In the genomic region with DNA sequence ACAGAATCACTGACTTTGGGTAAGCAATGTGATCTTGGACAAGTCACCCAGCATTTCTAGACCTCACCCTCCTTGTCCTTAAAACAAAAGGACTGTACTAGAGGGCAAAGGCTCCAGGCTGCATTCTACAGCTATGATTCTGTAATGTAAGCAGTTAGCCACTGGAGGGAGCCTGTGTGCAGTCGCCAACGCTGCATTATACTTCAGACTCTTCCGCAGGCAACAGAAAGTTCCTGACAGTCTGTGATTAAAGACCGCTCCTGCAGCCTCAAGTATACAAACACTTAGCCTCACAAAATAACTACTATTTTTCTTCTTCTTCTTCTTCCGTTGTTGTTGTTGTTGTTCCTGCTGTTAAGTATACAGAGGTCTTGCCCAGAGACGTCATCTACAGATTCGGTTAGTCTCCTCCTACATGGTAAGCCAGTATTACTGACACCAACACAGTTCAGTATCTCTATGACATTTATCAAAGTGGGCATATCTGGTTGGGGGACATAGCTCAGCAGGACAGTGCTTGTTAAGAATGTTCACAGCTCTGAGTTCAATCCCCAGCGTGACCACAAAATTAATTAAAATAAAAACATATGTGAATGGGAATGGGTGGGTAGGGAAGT, we compare ENCODE assay signal across 8 mouse cellular contexts. TPM values are rescaled to one million over a fixed set of nuclear protein-coding genes. Genes with fewer than 3 reads are reported as not detected.
DNase-seq lines count a peak whose midpoint lies in the region; ATAC-seq and TF ChIP-seq lines count a peak whose summit lies in the region.

No protein-coding gene starts in this region.

- H3K9me3 ChIP-seq in forebrain, embryonic 14.5 days (replicated peaks; ENCODE audit: control insufficient read depth, low read length): no peaks in the 10 kb centered on the region
- H3K9me3 ChIP-seq in hindbrain, postnatal 0 days (ENCODE audit: low read length): no peaks in the 10 kb centered on the region
- no peaks in the 10 kb centered on the region for H3K9me3 ChIP-seq in limb, embryonic 14.5 days (ENCODE audit: control insufficient read depth, low read length)
- H3K9me3 ChIP-seq in midbrain, embryonic 15.5 days: no peaks in the 10 kb centered on the region

- no peak for TF ChIP-seq POLR2A in brain, embryonic 14.5 days (IDR thresholded peaks at IDR 0.05; ENCODE audit: borderline replicate concordance, extremely low read depth, insufficient read depth, insufficient read length, poor library complexity, severe bottlenecking)
- TF ChIP-seq POLR2A in limb, embryonic 14.5 days (IDR thresholded peaks at IDR 0.05; ENCODE audit: borderline replicate concordance, extremely low read depth, insufficient read depth, insufficient read length): no peak

- H3K4me1 ChIP-seq in forebrain, embryonic 14.5 days (ENCODE audit: control insufficient read depth, insufficient read depth, low read length): no peaks in the 10 kb centered on the region
- H3K4me1 ChIP-seq in hindbrain, postnatal 0 days (ENCODE audit: insufficient read depth, low read length): no peaks in the 10 kb centered on the region
- 0 out of 2 replicates have a peak, but pooled peaks cover 8% of the 10 kb centered on the region for H3K4me1 ChIP-seq in limb, embryonic 14.5 days (ENCODE audit: control insufficient read depth, insufficient read depth, low read length)
- peaks cover 9% of the 10 kb centered on the region for H3K4me1 ChIP-seq in midbrain, embryonic 15.5 days

- H3K36me3 ChIP-seq in forebrain, embryonic 14.5 days (ENCODE audit: control insufficient read depth, insufficient read depth, low read length): no peaks in the 10 kb centered on the region
- H3K36me3 ChIP-seq in hindbrain, postnatal 0 days (ENCODE audit: insufficient read depth, low read length): no peaks in the 10 kb centered on the region
- H3K36me3 ChIP-seq in limb, embryonic 14.5 days (ENCODE audit: control insufficient read depth, insufficient read depth, low read length): no peaks in the 10 kb centered on the region
- no peaks in the 10 kb centered on the region for H3K36me3 ChIP-seq in midbrain, embryonic 15.5 days (replicated peaks)

- no peaks in the 10 kb centered on the region for H3K27me3 ChIP-seq in forebrain, embryonic 14.5 days (replicated peaks; ENCODE audit: control insufficient read depth, insufficient read depth, low read length)
- no peaks in the 10 kb centered on the region for H3K27me3 ChIP-seq in hindbrain, postnatal 0 days (ENCODE audit: insufficient read depth, low read length)
- H3K27me3 ChIP-seq in limb, embryonic 14.5 days (ENCODE audit: control insufficient read depth, insufficient read depth, low read length): no peaks in the 10 kb centered on the region
- peaks cover 4% of the 10 kb centered on the region for H3K27me3 ChIP-seq in midbrain, embryonic 15.5 days (replicated peaks)

- TF ChIP-seq CTCF in brain, embryonic 14.5 days (IDR thresholded peaks at IDR 0.05; ENCODE audit: borderline replicate concordance, extremely low read depth, insufficient read depth, insufficient read length): peak; percentile 83
- peak; percentile 88 for TF ChIP-seq CTCF in hindbrain, postnatal 0 days (IDR thresholded peaks at IDR 0.05; ENCODE audit: low read depth)

- peak; percentile 68 for DNase-seq in right cerebral cortex, adult 18-20 months
- DNase-seq in right cerebral cortex, postnatal 36 days (ENCODE audit: low spot score in 2 of 2): no peak
- peak; percentile 81 for DNase-seq in brain, embryonic 14.5 days (ENCODE audit: low read depth)
- DNase-seq in forebrain, embryonic 14.5 days (ENCODE audit: low spot score): peak; percentile 82
- peak; percentile 88 for DNase-seq in hindbrain, postnatal 0 days (ENCODE audit: low spot score)
- DNase-seq in limb, embryonic 14.5 days (ENCODE audit: low spot score): peak; percentile 81
- DNase-seq in thymus, postnatal 10 days (ENCODE audit: low spot score in 2 of 2): peak; percentile 19 to 68

- ATAC-seq in forebrain, embryonic 14.5 days: peak; percentile 65
- peak; percentile 62 for ATAC-seq in hindbrain, postnatal 0 days
- ATAC-seq in limb, embryonic 14.5 days (ENCODE audit: low FRiP score, low read depth): peak; percentile 46
- peak; percentile 64 for ATAC-seq in midbrain, embryonic 15.5 days (replicated peaks)

- no peak overlapping the region for H3K9ac ChIP-seq in forebrain, embryonic 14.5 days (ENCODE audit: low read length)
- no peak overlapping the region for H3K9ac ChIP-seq in hindbrain, postnatal 0 days (replicated peaks; ENCODE audit: low read length)
- no peak overlapping the region for H3K9ac ChIP-seq in limb, embryonic 14.5 days (ENCODE audit: low read depth, low read length, severe bottlenecking)
- no peak overlapping the region for H3K9ac ChIP-seq in midbrain, embryonic 15.5 days

- no peak overlapping the region for H3K27ac ChIP-seq in forebrain, embryonic 14.5 days (ENCODE audit: low read depth, low read length)
- H3K27ac ChIP-seq in hindbrain, postnatal 0 days: no peak overlapping the region
- H3K27ac ChIP-seq in limb, embryonic 14.5 days (replicated peaks; ENCODE audit: low read depth, low read length): no peak overlapping the region
- no peak overlapping the region for H3K27ac ChIP-seq in midbrain, embryonic 15.5 days

- WGBS in forebrain, embryonic 14.5 days: 26% methylated on average over 8 of the region's 8 CpGs
- WGBS in hindbrain, postnatal 0 days: 18% methylated on average over 8 of the region's 8 CpGs
- WGBS in limb, embryonic 14.5 days: 15% methylated on average over 8 of the region's 8 CpGs
- 22% methylated on average over 8 of the region's 8 CpGs for WGBS in midbrain, embryonic 15.5 days

- no peak overlapping the region for H3K4me3 ChIP-seq in forebrain, embryonic 14.5 days (ENCODE audit: low read depth, low read length)
- 0 out of 2 replicates have a peak overlapping the region, but pooled peaks have one; percentile 7 for H3K4me3 ChIP-seq in hindbrain, postnatal 0 days (ENCODE audit: low read length)
- peak overlapping the region; percentile 16; the same call in 1 of the 2 replicates for H3K4me3 ChIP-seq in limb, embryonic 14.5 days (replicated peaks; ENCODE audit: low read length)
- no peak overlapping the region for H3K4me3 ChIP-seq in midbrain, embryonic 15.5 days

- H3K4me2 ChIP-seq in forebrain, embryonic 14.5 days (ENCODE audit: low read length): 0 out of 2 replicates have a peak overlapping the region, but pooled peaks have one; percentile 26
- H3K4me2 ChIP-seq in hindbrain, postnatal 0 days (ENCODE audit: low read depth, low read length): peak overlapping the region; percentile 45
- peak overlapping the region; percentile 37 for H3K4me2 ChIP-seq in limb, embryonic 14.5 days (replicated peaks; ENCODE audit: low read depth, low read length, severe bottlenecking)
- peak overlapping the region; percentile 27; the same call in 1 of the 2 replicates for H3K4me2 ChIP-seq in midbrain, embryonic 15.5 days

RNA-seq across cellular contexts. Expression of gene Chrna1, which starts 13.0 kb away (rescaled TPM):
- polyA plus RNA-seq in brain, embryonic 14.5 days (2012; rRNA removed): 0.12 and 0.13 TPM in 2 replicates
- 0.05 and 0.09 TPM in 2 replicates for polyA plus RNA-seq in forebrain, embryonic 14.5 days (2014; fragmentation: Nextera tagmentation; extraction: Ambion mirVana)
- not detected in 2 replicates for total RNA-seq in hindbrain, postnatal 0 days (2014; rRNA removed)
- 0.15 and 0.25 TPM in 2 replicates for polyA plus RNA-seq in hindbrain, postnatal 0 days (2015; fragmentation: Nextera tagmentation; extraction: Ambion mirVana)
- 8.9 and 9.3 TPM in 2 replicates for polyA plus RNA-seq in limb, embryonic 14.5 days (2012; rRNA removed)
- polyA plus RNA-seq in limb, embryonic 14.5 days (2014; fragmentation: Nextera tagmentation; extraction: Ambion mirVana): 14.9 and 19.4 TPM in 2 replicates
- 0.18 and 0.24 TPM in 2 replicates for polyA plus RNA-seq in midbrain, embryonic 15.5 days (2015; fragmentation: Nextera tagmentation; extraction: Ambion mirVana)

RNA-seq across cellular contexts. Expression of gene Wipf1, which starts 37.6 kb away (rescaled TPM):
- 2.8 and 3.8 TPM in 2 replicates for polyA plus RNA-seq in brain, embryonic 14.5 days (2012; rRNA removed)
- 2.5 and 2.8 TPM in 2 replicates for polyA plus RNA-seq in forebrain, embryonic 14.5 days (2014; fragmentation: Nextera tagmentation; extraction: Ambion mirVana)
- total RNA-seq in hindbrain, postnatal 0 days (2014; rRNA removed): 2.4 and 3.0 TPM in 2 replicates
- polyA plus RNA-seq in hindbrain, postnatal 0 days (2015; fragmentation: Nextera tagmentation; extraction: Ambion mirVana): 2.6 TPM in 2 replicates
- polyA plus RNA-seq in limb, embryonic 14.5 days (2012; rRNA removed): 20.1 and 25.8 TPM in 2 replicates
- 25.7 and 27.8 TPM in 2 replicates for polyA plus RNA-seq in limb, embryonic 14.5 days (2014; fragmentation: Nextera tagmentation; extraction: Ambion mirVana)
- 2.3 and 2.7 TPM in 2 replicates for polyA plus RNA-seq in midbrain, embryonic 15.5 days (2015; fragmentation: Nextera tagmentation; extraction: Ambion mirVana)

Comparison
In these comparisons a context has a peak if more than half of its experiments do, and no peak if none do; other contexts are left out.
1. DNase-seq: peak in right cerebral cortex, adult 18-20 months (single experiment), brain, embryonic 14.5 days (single experiment), forebrain, embryonic 14.5 days (single experiment), hindbrain, postnatal 0 days (single experiment), limb, embryonic 14.5 days (single experiment) and thymus, postnatal 10 days (2 of 2); none in right cerebral cortex, postnatal 36 days (0 of 2).
2. H3K4me3 ChIP-seq: peak in hindbrain, postnatal 0 days (single experiment) and limb, embryonic 14.5 days (single experiment); none in forebrain, embryonic 14.5 days (single experiment) and midbrain, embryonic 15.5 days (single experiment).
3. Peak in every context shown above with its lines, with median percentiles within 50 percentile points of each other: ATAC-seq and H3K4me2 ChIP-seq.